Comparison of ENCODE assay signal across 23 mouse cellular contexts in genomic region chr4:153204764-153205163, GRCm38 (mm10).
A peak's percentile ranks its signal among the peaks of the same experiment; 100 is the strongest.
DNase-seq lines count a peak whose midpoint lies in the region; ATAC-seq and TF ChIP-seq lines count a peak whose summit lies in the region.
"Had no signal": no experiment of that assay in that cellular context is flagged by ENCODE, and none has a peak within 500 bp of the region (broad histone marks: within the 10 kb centered on the region; RNA-seq: fewer than 3 reads in every experiment).

No protein-coding gene starts in this region.

- H3K27me3 ChIP-seq in forebrain, postnatal 0 days (ENCODE audit: insufficient read depth, low read length), result no peaks in the 10 kb centered on the region
- no peaks in the 10 kb centered on the region; the same call in 1 of the 2 replicates for H3K27me3 ChIP-seq in forebrain, embryonic 15.5 days
- peaks cover 40% of the 10 kb centered on the region for H3K27me3 ChIP-seq in midbrain, embryonic 11.5 days (ENCODE audit: control insufficient read depth, insufficient read depth, low read length)
- H3K27me3 ChIP-seq in midbrain, embryonic 14.5 days (ENCODE audit: control insufficient read depth, insufficient read depth, low read length), result peaks cover 55% of the 10 kb centered on the region

- TF ChIP-seq CTCF in forebrain, postnatal 0 days (IDR thresholded peaks at IDR 0.05; ENCODE audit: low read depth), result no peak

- ATAC-seq in forebrain, postnatal 0 days, result peak; percentile 54
- no peak for ATAC-seq in forebrain, embryonic 15.5 days (replicated peaks)
- ATAC-seq in midbrain, embryonic 11.5 days (ENCODE audit: low FRiP score), result no peak
- no peak for ATAC-seq in midbrain, embryonic 14.5 days (ENCODE audit: low FRiP score, low TSS enrichment)
- ATAC-seq: CD4-positive, CD25-positive, alpha-beta regulatory T cell, adult 4 months had no signal

- peaks cover 6% of the 10 kb centered on the region; the same call in 1 of the 2 replicates for H3K4me1 ChIP-seq in forebrain, postnatal 0 days (ENCODE audit: insufficient read depth)
- H3K4me1 ChIP-seq in forebrain, embryonic 15.5 days, result no peaks in the 10 kb centered on the region; the same call in 1 of the 2 replicates
- H3K4me1 ChIP-seq in midbrain, embryonic 11.5 days (ENCODE audit: control insufficient read depth, insufficient read depth, low read length), result peaks cover 10% of the 10 kb centered on the region
- peaks cover 14% of the 10 kb centered on the region for H3K4me1 ChIP-seq in midbrain, embryonic 14.5 days (ENCODE audit: control insufficient read depth, insufficient read depth, low read length)

- H3K27ac ChIP-seq in forebrain, postnatal 0 days (ENCODE audit: low read depth, low read length), result no peak overlapping the region
- H3K27ac ChIP-seq in forebrain, embryonic 15.5 days (replicated peaks), result no peak overlapping the region
- H3K27ac ChIP-seq in midbrain, embryonic 11.5 days (ENCODE audit: low read depth, low read length), result no peak overlapping the region
- no peak overlapping the region for H3K27ac ChIP-seq in midbrain, embryonic 14.5 days (replicated peaks; ENCODE audit: low read depth, low read length)
- H3K27ac ChIP-seq: embryonic facial prominence, embryonic 10.5 days; embryonic facial prominence, embryonic 13.5 days; hindbrain, embryonic 12.5 days; hindbrain, embryonic 15.5 days had no signal

- H3K9ac ChIP-seq in forebrain, postnatal 0 days, result no peak overlapping the region
- no peak overlapping the region for H3K9ac ChIP-seq in forebrain, embryonic 15.5 days (replicated peaks)
- no peak overlapping the region for H3K9ac ChIP-seq in midbrain, embryonic 11.5 days (ENCODE audit: low read length)
- no peak overlapping the region for H3K9ac ChIP-seq in midbrain, embryonic 14.5 days (replicated peaks; ENCODE audit: low read length)
- H3K9ac ChIP-seq: embryonic facial prominence, embryonic 13.5 days; hindbrain, embryonic 12.5 days; hindbrain, embryonic 15.5 days had no signal

- WGBS in forebrain, postnatal 0 days, result 22% methylated on average over 7 of the region's 7 CpGs
- WGBS in forebrain, embryonic 15.5 days, result 24% methylated on average over 7 of the region's 7 CpGs
- WGBS in midbrain, embryonic 11.5 days, result 66% methylated on average over 7 of the region's 7 CpGs
- 67% methylated on average over 7 of the region's 7 CpGs for whole genome bisulfite sequencing in midbrain, embryonic 14.5 days

- H3K4me3 ChIP-seq in forebrain, postnatal 0 days (ENCODE audit: low read depth, low read length), result no peak overlapping the region
- H3K4me3 ChIP-seq in forebrain, embryonic 15.5 days, result no peak overlapping the region
- H3K4me3 ChIP-seq in midbrain, embryonic 11.5 days (ENCODE audit: low read depth, low read length), result no peak overlapping the region
- H3K4me3 ChIP-seq in midbrain, embryonic 14.5 days (replicated peaks; ENCODE audit: low read depth, low read length), result no peak overlapping the region
- H3K4me3 ChIP-seq: embryonic facial prominence, embryonic 10.5 days; embryonic facial prominence, embryonic 13.5 days; erythroblast, embryonic 14.5 days; hindbrain, embryonic 12.5 days; hindbrain, embryonic 15.5 days had no signal

- H3K36me3 ChIP-seq in forebrain, postnatal 0 days (ENCODE audit: insufficient read depth), result no peaks in the 10 kb centered on the region
- H3K36me3 ChIP-seq in forebrain, embryonic 15.5 days, result no peaks in the 10 kb centered on the region
- no peaks in the 10 kb centered on the region for H3K36me3 ChIP-seq in midbrain, embryonic 11.5 days (ENCODE audit: control insufficient read depth, insufficient read depth, low read length)
- no peaks in the 10 kb centered on the region for H3K36me3 ChIP-seq in midbrain, embryonic 14.5 days (ENCODE audit: control insufficient read depth, insufficient read depth, low read length)
- H3K36me3 ChIP-seq: embryonic facial prominence, embryonic 10.5 days; embryonic facial prominence, embryonic 13.5 days; hindbrain, embryonic 12.5 days; hindbrain, embryonic 15.5 days had no signal

- no peak overlapping the region for H3K4me2 ChIP-seq in forebrain, postnatal 0 days (ENCODE audit: low read depth)
- no peak overlapping the region for H3K4me2 ChIP-seq in forebrain, embryonic 15.5 days (replicated peaks)
- no peak overlapping the region for H3K4me2 ChIP-seq in midbrain, embryonic 11.5 days
- H3K4me2 ChIP-seq in midbrain, embryonic 14.5 days (ENCODE audit: low read length), result no peak overlapping the region
- H3K4me2 ChIP-seq: embryonic facial prominence, embryonic 13.5 days; heart, embryonic 11.5 days; hindbrain, embryonic 12.5 days; hindbrain, embryonic 15.5 days had no signal

- no peaks in the 10 kb centered on the region for H3K9me3 ChIP-seq in forebrain, postnatal 0 days (ENCODE audit: low read length)
- H3K9me3 ChIP-seq in forebrain, embryonic 15.5 days, result no peaks in the 10 kb centered on the region
- no peaks in the 10 kb centered on the region for H3K9me3 ChIP-seq in midbrain, embryonic 11.5 days (ENCODE audit: control insufficient read depth, low read length)
- H3K9me3 ChIP-seq in midbrain, embryonic 14.5 days (ENCODE audit: control insufficient read depth, low read length), result no peaks in the 10 kb centered on the region
- H3K9me3 ChIP-seq: embryonic facial prominence, embryonic 10.5 days; embryonic facial prominence, embryonic 13.5 days; hindbrain, embryonic 12.5 days; hindbrain, embryonic 15.5 days had no signal

- no peak for DNase-seq in forebrain, postnatal 0 days
- peak; percentile 81 for DNase-seq in midbrain, embryonic 11.5 days (ENCODE audit: low spot score, missing footprints)
- no peak for DNase-seq in midbrain, embryonic 14.5 days
- DNase-seq in R1 (ENCODE audit: low read depth, low spot score) (peak; percentile 41), ZHBTc4 (ENCODE audit: low read depth, low spot score) (peak; percentile 45), liver (no peak)
- DNase-seq in urinary bladder, postnatal 25 days (ENCODE audit: low spot score), result no peak
- DNase-seq: adrenal gland, postnatal 10 days; adrenal gland, postnatal 36 days; cerebellum, adult 11-12 months; cerebellum, adult 8-10 months; cerebellum, postnatal 10 days; cerebellum, postnatal 36 days; embryo, embryonic 11 days; heart, adult 11 months had no signal

Comparison
In these comparisons a context has a peak if more than half of its experiments do, and no peak if none do; other contexts are left out.
1. DNase-seq: peak in midbrain, embryonic 11.5 days (single experiment), R1 (single experiment) and ZHBTc4 (single experiment); none in forebrain, postnatal 0 days (single experiment), midbrain, embryonic 14.5 days (single experiment), liver (single experiment) and urinary bladder, postnatal 25 days (single experiment).